Mouse (Mus musculus): ENCODE measurements around the gene Mrps23. TPM values are rescaled to one million over a fixed set of nuclear protein-coding genes. Genes with fewer than 3 reads are reported as not detected.

Mrps23 gene
- total RNA-seq, 2 experiments from 2014 or later: 122 to 144 TPM

- intact Hi-C loops (cut with DNase I): no loop called here
- Histone ChIP-seq H3K27ac (peak overlapping the region; percentile 96), H3K4me3 (peak overlapping the region; percentile 64)
- no peak for TF ChIP-seq CTCF (IDR thresholded peaks at IDR 0.05)
- DNase-seq: no peak
Observed at GRCm38 (mm10) chr11:88164213-88164723, 39.9 kb upstream of the Mrps23 start.

GRCm38 (mm10) chr11:88164801-88165377, 39.3 kb upstream of the Mrps23 start:
- no peak for TF ChIP-seq CTCF (IDR thresholded peaks at IDR 0.05)
- Histone ChIP-seq H3K27ac (peak overlapping the region; percentile 96), H3K4me3 (peak overlapping the region; percentile 64)
- intact Hi-C loops (cut with DNase I): no loop called here
- DNase-seq: peak; percentile 97

GRCm38 (mm10) chr11:88165683-88166364, 38.4 kb upstream of the Mrps23 start:
- intact Hi-C loops (cut with DNase I): no loop called here
- DNase-seq: peak; percentile 69

GRCm38 (mm10) chr11:88166471-88166870, 37.7 kb upstream of the Mrps23 start:
- no peak for TF ChIP-seq CTCF (IDR thresholded peaks at IDR 0.05)
- H3K27ac ChIP-seq: peak overlapping the region; percentile 96
- no peak for DNase-seq
- intact Hi-C loops (cut with DNase I): no loop called here
- peak overlapping the region; percentile 64 for H3K4me3 ChIP-seq

More at GRCm38 (mm10) chr11:88165683-88166364, 38.4 kb upstream of the Mrps23 start:
- TF ChIP-seq CTCF (IDR thresholded peaks at IDR 0.05): no peak
- Histone ChIP-seq H3K4me3 (peak overlapping the region; percentile 64), H3K27ac (peak overlapping the region; percentile 96)

GRCm38 (mm10) chr11:88168611-88169010, 35.6 kb upstream of the Mrps23 start:
- Histone ChIP-seq H3K4me3 (no peak overlapping the region), H3K27ac (peak overlapping the region; percentile 91)
- TF ChIP-seq CTCF (IDR thresholded peaks at IDR 0.05): no peak
- DNase-seq: peak; percentile 15
- intact Hi-C loops (cut with DNase I): no loop called here

GRCm38 (mm10) chr11:88169531-88170040, 34.6 kb upstream of the Mrps23 start:
- peak; percentile 51 for DNase-seq
- Histone ChIP-seq H3K27ac (peak overlapping the region; percentile 91), H3K4me3 (no peak overlapping the region; the same call in 1 of the 2 replicates)
- intact Hi-C loops (cut with DNase I): no loop called here
- TF ChIP-seq CTCF (IDR thresholded peaks at IDR 0.05): no peak

GRCm38 (mm10) chr11:88170606-88171005, 33.6 kb upstream of the Mrps23 start:
- TF ChIP-seq CTCF (IDR thresholded peaks at IDR 0.05): no peak
- DNase-seq: no peak
- intact Hi-C loops (cut with DNase I): no loop called here
- H3K27ac ChIP-seq: peak overlapping the region; percentile 91
- no peak overlapping the region for H3K4me3 ChIP-seq

- intact Hi-C loops (cut with DNase I): no loop called here
- H3K27ac ChIP-seq: peak overlapping the region; percentile 91
- H3K4me3 ChIP-seq: peak overlapping the region; percentile 45
- TF ChIP-seq CTCF (IDR thresholded peaks at IDR 0.05): no peak
- DNase-seq: peak; percentile 54
Observed at GRCm38 (mm10) chr11:88171876-88172442, 32.2 kb upstream of the Mrps23 start.

- peak; percentile 89 for DNase-seq
- no peak for TF ChIP-seq CTCF (IDR thresholded peaks at IDR 0.05)
- Histone ChIP-seq H3K4me3 (peak overlapping the region; percentile 45), H3K27ac (peak overlapping the region; percentile 91)
- intact Hi-C loops (cut with DNase I): no loop called here
Observed at GRCm38 (mm10) chr11:88172601-88173325, 31.4 kb upstream of the Mrps23 start.

- intact Hi-C loops (cut with DNase I): no loop called here
- peak; percentile 26 for DNase-seq
- Histone ChIP-seq H3K27ac (peak overlapping the region; percentile 91), H3K4me3 (peak overlapping the region; percentile 45)
- no peak for TF ChIP-seq CTCF (IDR thresholded peaks at IDR 0.05)
Observed at GRCm38 (mm10) chr11:88173386-88174025, 30.7 kb upstream of the Mrps23 start.

GRCm38 (mm10) chr11:88180467-88180958, 23.7 kb upstream of the Mrps23 start:
- peak; percentile 80 for DNase-seq

More at GRCm38 (mm10) chr11:88180467-88180958, 23.7 kb upstream of the Mrps23 start:
- peak overlapping the region; percentile 52 for H3K4me3 ChIP-seq
- H3K27ac ChIP-seq: peak overlapping the region; percentile 86
- TF ChIP-seq CTCF (IDR thresholded peaks at IDR 0.05): peak; percentile 3; the same call in 1 of the 2 replicates
- intact Hi-C loops (cut with DNase I): no loop called here

All from gastrocnemius, adult 2 months (tissue).